Mouse (Mus musculus) G1E-ER4 (cell line): Measurements from ENCODE around the gene Gm595. TPM values are rescaled to one million over a fixed set of nuclear protein-coding genes. Genes with fewer than 3 reads are reported as not detected.

Experiments
- GATA1 ChIP-seq: IDR thresholded peaks from one replicate; pipeline ENCODE4 v1.8.0; 2012; ENCODE audit warnings: low read length, inconsistent platforms
- polyA plus RNA-seq: library from polyadenylated mRNA; stranded (reverse); fragments of >175 nt; gene quantifications from 2 replicates; pipeline ENCODE4 v1.2.3, GENCODE M21; 2012

Gene Gm595
- not detected in 2 replicates for polyA plus RNA-seq

GRCm38 (mm10) chrX:48877613-48878012, at the start of gene Gm595:
TSS of gene Gm595 (minus strand) at chrX:48877713.
- no peak for TF ChIP-seq GATA1

- TF ChIP-seq GATA1 = no peak
Observed at GRCm38 (mm10) chrX:48908421-48908820, 30.9 kb upstream of the Gm595 start.

GRCm38 (mm10) chrX:48903744-48904143, 26.2 kb upstream of the Gm595 start:
- no peak for TF ChIP-seq GATA1

DNA sequence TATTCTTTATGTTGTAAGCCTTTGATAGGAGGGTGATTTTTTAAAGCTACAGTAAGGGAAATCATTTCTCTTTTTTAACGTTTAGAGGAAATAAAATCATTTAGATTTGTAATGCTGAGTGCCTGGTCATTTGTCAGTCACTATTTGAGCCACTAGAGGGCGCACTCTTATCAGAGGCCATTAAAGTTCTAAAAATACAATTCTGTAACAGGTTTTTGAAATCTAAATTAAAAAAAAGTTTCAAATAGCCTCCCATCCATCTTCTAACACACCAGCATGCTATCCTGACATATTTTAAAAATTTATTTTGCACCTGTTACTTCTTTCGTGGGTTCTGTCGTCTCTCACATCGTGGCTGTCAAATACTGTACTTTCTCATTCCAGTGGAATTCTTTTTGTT, 22.0 kb upstream of the Gm595 start:
- no peak for TF ChIP-seq GATA1

DNA sequence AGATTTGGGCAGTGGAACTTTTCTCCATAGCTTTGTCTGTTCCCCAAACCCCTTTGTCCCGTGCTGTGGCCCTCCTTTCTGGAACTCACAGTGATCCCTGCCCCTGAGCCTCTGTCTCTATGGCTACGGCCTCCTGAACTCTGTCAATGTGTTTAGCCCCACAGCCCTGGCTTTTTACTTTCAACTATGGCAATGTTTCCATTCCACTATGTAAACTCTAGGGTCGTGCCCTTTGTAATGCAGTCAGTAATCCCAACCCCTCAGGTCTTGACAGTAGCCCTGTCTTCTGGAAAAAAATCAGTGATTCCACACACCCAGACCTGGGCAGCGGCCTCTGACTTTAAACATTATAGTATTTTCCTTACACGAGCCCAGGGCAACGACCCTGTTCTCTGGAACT, 19.3 kb upstream of the Gm595 start:
- no peak for TF ChIP-seq GATA1

DNA sequence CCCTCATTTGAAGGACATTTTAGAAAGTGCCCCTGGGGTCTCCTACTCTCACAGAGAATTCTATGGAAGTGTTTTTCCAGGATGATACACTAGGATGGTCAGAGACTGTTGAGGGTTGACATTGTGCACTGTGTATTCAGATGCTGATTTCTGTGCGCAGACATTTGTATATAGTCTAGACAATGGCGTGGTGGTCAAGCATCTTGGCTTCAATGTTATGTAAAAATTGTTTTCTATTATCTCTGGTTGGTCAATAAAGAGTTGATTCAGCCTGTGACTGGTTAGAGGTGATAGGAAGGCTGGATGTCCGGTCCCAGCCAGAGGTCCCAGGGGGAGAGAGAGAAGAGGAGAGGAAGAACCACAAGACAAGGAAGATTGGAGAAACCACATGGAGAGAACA, 16.4 kb upstream of the Gm595 start:
- no peak for TF ChIP-seq GATA1

DNA sequence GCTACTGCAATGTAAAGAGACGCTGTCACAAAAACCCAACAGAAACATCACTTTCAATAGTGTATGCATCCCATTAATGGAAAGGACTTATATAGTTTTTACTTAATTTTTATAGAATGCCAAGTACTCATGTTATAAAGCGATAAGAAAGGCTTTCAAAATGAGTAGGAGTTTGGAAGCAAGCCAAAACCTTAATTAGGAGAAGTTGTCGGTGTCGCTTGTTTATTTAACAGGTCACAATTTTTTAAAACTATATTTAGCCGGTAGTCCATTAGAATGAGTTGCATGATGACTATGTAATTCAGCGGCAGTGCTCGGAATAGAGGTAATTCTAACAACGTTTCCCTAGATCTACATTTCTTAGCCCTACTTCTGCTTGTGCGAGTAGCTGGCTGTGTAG, 12.7 kb upstream of the Gm595 start:
- no peak for TF ChIP-seq GATA1

DNA sequence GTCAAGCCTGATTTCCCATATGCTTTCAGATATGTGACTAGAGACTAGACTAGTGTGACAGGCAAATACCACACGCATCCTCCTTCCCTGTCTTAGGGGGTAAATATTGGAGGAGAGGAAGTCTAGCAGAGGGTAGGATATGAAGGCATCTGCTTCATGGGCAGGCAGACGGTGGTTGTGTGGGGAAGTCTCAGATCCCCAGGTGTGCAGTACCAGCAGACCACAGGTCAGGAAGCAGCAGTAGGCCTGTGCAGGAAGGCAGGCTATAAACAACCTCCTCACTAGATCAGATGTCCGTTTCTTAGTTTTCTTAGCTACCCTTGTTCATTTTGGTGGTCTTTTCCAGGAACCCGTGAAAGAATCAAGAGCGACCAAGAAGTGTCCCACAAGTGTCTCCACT, 7.1 kb upstream of the Gm595 start:
- no peak for TF ChIP-seq GATA1

Other genes starting within 250 kb of the Gm595 start
- gene Gpr119, start 203.2 kb downstream of the Gm595 start, polyA plus RNA-seq = not detected in 2 replicates
- 12.4 and 13.1 TPM in 2 replicates for gene Rbmx2, start 182.7 kb downstream of the Gm595 start, polyA plus RNA-seq